Mouse (Mus musculus) CH12.LX (cell line): ENCODE measurements around the gene Cyp1a1. TPM values are rescaled to one million over a fixed set of nuclear protein-coding genes. Genes with fewer than 3 reads are reported as not detected.

Source experiments
- DNase-seq: peaks from one replicate; pipeline ENCODE4 v3.0.0-alpha.2; 2013; ENCODE audit errors: extremely low read depth
- H3K27ac ChIP-seq: 2 replicates; pipeline ENCODE4 v1.5.1; 2012; ENCODE audit warnings: low read depth, mild to moderate bottlenecking, control low read depth, moderate library complexity; ENCODE audit not compliant: insufficient read depth
- H3K27me3 ChIP-seq: replicated peaks from 2 replicates; pipeline ENCODE3; 2012; ENCODE audit warnings: inconsistent platforms
- H3K36me3 ChIP-seq, 2 experiments: replicated peaks in 1 of 2; 2 replicates each; pipeline versions ENCODE3 to v1.6.1; 2012; ENCODE audit warnings: inconsistent platforms in 1 of 2, low read length in 1 of 2, mild to moderate bottlenecking in 1 of 2, mixed read lengths in 1 of 2, moderate library complexity in 1 of 2; ENCODE audit not compliant: control insufficient read depth in 1 of 2, insufficient read depth in 1 of 2
- H3K4me1 ChIP-seq, 2 experiments: 2 replicates each; pipeline ENCODE4 v1.6.1; 2012; ENCODE audit warnings: inconsistent platforms in 1 of 2, moderate library complexity in 1 of 2; ENCODE audit not compliant: insufficient read depth in 2 of 2, control insufficient read depth in 1 of 2
- H3K4me2 ChIP-seq: 2 replicates; pipeline ENCODE4 v1.6.1; 2012; ENCODE audit warnings: low read depth, mild to moderate bottlenecking, control low read depth; ENCODE audit not compliant: poor library complexity, insufficient read depth, severe bottlenecking
- H3K4me3 ChIP-seq, 3 experiments: fragments of 150-350 bp in 1 of 3; sonication (generic) in 1 of 3; replicated peaks in 1 of 3; 2 replicates each; pipeline versions ENCODE3 to v1.5.1; 2011 to 2012; ENCODE audit warnings: low read depth in 2 of 3, low read length in 2 of 3, mild to moderate bottlenecking in 2 of 3, moderate library complexity in 2 of 3, control low read depth in 1 of 3, improper control_type of control experiment in 1 of 3, inconsistent platforms in 1 of 3, mixed read lengths in 1 of 3; ENCODE audit not compliant: poor library complexity in 1 of 3
- H3K79me2 ChIP-seq: replicated peaks from 2 replicates; pipeline ENCODE4 v1.6.1; 2012; ENCODE audit warnings: mild to moderate bottlenecking, moderate library complexity; ENCODE audit not compliant: control insufficient read depth, poor library complexity, insufficient read depth, severe bottlenecking; ENCODE audit errors: extremely low read depth
- H3K9ac ChIP-seq: 2 replicates; pipeline ENCODE4 v1.6.1; 2012; ENCODE audit warnings: low read depth, mild to moderate bottlenecking, control low read depth, moderate library complexity; ENCODE audit not compliant: insufficient read depth
- H3K9me3 ChIP-seq: replicated peaks from 2 replicates; pipeline ENCODE3; 2012; ENCODE audit warnings: low read length, inconsistent platforms, mixed read lengths
- BHLHE40 ChIP-seq: IDR thresholded peaks from 2 replicates; pipeline ENCODE4 v1.6.1; 2011; ENCODE audit warnings: mild to moderate bottlenecking, low read depth, low read length, improper control_type of control experiment
- CHD1 ChIP-seq: IDR thresholded peaks from 2 replicates; pipeline ENCODE4 v1.6.1; 2012; ENCODE audit warnings: low read depth, low read length, improper control_type of control experiment, inconsistent platforms
- CHD2 ChIP-seq: IDR thresholded peaks from 2 replicates; pipeline ENCODE4 v1.6.1; 2011; ENCODE audit warnings: low read length, improper control_type of control experiment
- ELF1 ChIP-seq: IDR thresholded peaks from 2 replicates; pipeline ENCODE4 v1.6.1; 2014; ENCODE audit warnings: low read depth, mild to moderate bottlenecking, inconsistent platforms, low read length, improper control_type of control experiment
- EP300 ChIP-seq: IDR thresholded peaks from 2 replicates; pipeline ENCODE4 v1.6.1; 2011; ENCODE audit warnings: low read length, improper control_type of control experiment
- ETS1 ChIP-seq: conservative IDR thresholded peaks from 2 replicates; pipeline ENCODE4 v1.6.1; 2012; ENCODE audit warnings: low read depth, mild to moderate bottlenecking, inconsistent platforms, low read length, improper control_type of control experiment, moderate library complexity
- GABPA ChIP-seq: IDR thresholded peaks from 2 replicates; pipeline ENCODE4 v1.6.1; 2012; ENCODE audit warnings: low read depth, low read length, improper control_type of control experiment, inconsistent platforms; ENCODE audit not compliant: insufficient replicate concordance
- HCFC1 ChIP-seq: IDR thresholded peaks from 2 replicates; pipeline ENCODE4 v1.6.1; 2012; ENCODE audit warnings: low read depth, mild to moderate bottlenecking, inconsistent platforms, low read length, improper control_type of control experiment
- IRF4 ChIP-seq: IDR thresholded peaks from 2 replicates; pipeline ENCODE4 v1.6.1; 2014; ENCODE audit warnings: low read depth, mild to moderate bottlenecking, inconsistent platforms, low read length, improper control_type of control experiment
- JUN ChIP-seq: IDR thresholded peaks from 2 replicates; pipeline ENCODE4 v1.6.1; 2011; ENCODE audit warnings: low read depth, mild to moderate bottlenecking, low read length, improper control_type of control experiment, moderate library complexity; ENCODE audit not compliant: insufficient read depth
- JUND ChIP-seq: conservative IDR thresholded peaks from 2 replicates; pipeline ENCODE4 v1.6.1; 2011; ENCODE audit warnings: low read depth, low read length, improper control_type of control experiment
- KAT2A ChIP-seq: IDR thresholded peaks from 2 replicates; pipeline ENCODE4 v1.6.1; 2012; ENCODE audit warnings: low read length, improper control_type of control experiment, inconsistent platforms; ENCODE audit not compliant: insufficient replicate concordance
- MAFK ChIP-seq: IDR thresholded peaks from 2 replicates; pipeline ENCODE4 v1.6.1; 2011; ENCODE audit warnings: low read length, improper control_type of control experiment; ENCODE audit not compliant: insufficient replicate concordance
- MAX ChIP-seq: IDR thresholded peaks from 2 replicates; pipeline ENCODE4 v1.6.1; 2011; ENCODE audit warnings: low read length, improper control_type of control experiment
- MAZ ChIP-seq: IDR thresholded peaks from 2 replicates; pipeline ENCODE4 v1.6.1; 2012; ENCODE audit warnings: low read depth, mild to moderate bottlenecking, inconsistent platforms, low read length, improper control_type of control experiment, moderate library complexity
- MEF2A ChIP-seq: IDR thresholded peaks from 2 replicates; pipeline ENCODE4 v1.6.1; 2014; ENCODE audit warnings: low read depth, mild to moderate bottlenecking, inconsistent platforms, low read length, improper control_type of control experiment, borderline replicate concordance
- MXI1 ChIP-seq: IDR thresholded peaks from 2 replicates; pipeline ENCODE4 v1.6.1; 2011; ENCODE audit warnings: mild to moderate bottlenecking, low read depth, low read length, improper control_type of control experiment
- MYC ChIP-seq: IDR thresholded peaks from 2 replicates; pipeline ENCODE4 v1.6.1; 2011; ENCODE audit warnings: low read depth, mild to moderate bottlenecking, improper control_type of control experiment, low read length
- NELFE ChIP-seq: IDR thresholded peaks from 2 replicates; pipeline ENCODE4 v1.6.1; 2011; ENCODE audit warnings: low read depth, low read length, improper control_type of control experiment
- NRF1 ChIP-seq: IDR thresholded peaks from 2 replicates; pipeline ENCODE4 v1.6.1; 2014; ENCODE audit warnings: low read depth, mild to moderate bottlenecking, inconsistent platforms, low read length, improper control_type of control experiment, moderate library complexity
- PAX5 ChIP-seq: IDR thresholded peaks from 2 replicates; pipeline ENCODE4 v1.6.1; 2012; ENCODE audit warnings: low read length, inconsistent platforms, mixed read lengths
- POLR2A ChIP-seq: IDR thresholded peaks from 2 replicates; pipeline ENCODE4 v1.6.1; 2011; ENCODE audit warnings: low read depth, mild to moderate bottlenecking, improper control_type of control experiment, low read length
- POLR2AphosphoS2 ChIP-seq: IDR thresholded peaks from 2 replicates; pipeline ENCODE4 v1.6.1; 2011; ENCODE audit warnings: low read depth, low read length, improper control_type of control experiment
- RAD21 ChIP-seq: IDR thresholded peaks from 2 replicates; pipeline ENCODE4 v1.6.1; 2011; ENCODE audit warnings: low read depth, mild to moderate bottlenecking, low read length, improper control_type of control experiment, moderate library complexity
- RCOR1 ChIP-seq: conservative IDR thresholded peaks from 2 replicates; pipeline ENCODE4 v1.6.1; 2012; ENCODE audit warnings: low read depth, mild to moderate bottlenecking, inconsistent platforms, low read length, improper control_type of control experiment
- TBP ChIP-seq: conservative IDR thresholded peaks from 2 replicates; pipeline ENCODE4 v1.6.1; 2011; ENCODE audit warnings: low read depth, low read length, improper control_type of control experiment
- TCF12 ChIP-seq: IDR thresholded peaks from 2 replicates; pipeline ENCODE4 v1.6.1; 2014; ENCODE audit warnings: low read depth, mild to moderate bottlenecking, inconsistent platforms, low read length, improper control_type of control experiment
- UBTF ChIP-seq: IDR thresholded peaks from 2 replicates; pipeline ENCODE4 v1.6.1; 2012; ENCODE audit warnings: low read depth, mild to moderate bottlenecking, inconsistent platforms, low read length, improper control_type of control experiment, moderate library complexity
- USF2 ChIP-seq: conservative IDR thresholded peaks from 2 replicates; pipeline ENCODE4 v1.6.1; 2011; ENCODE audit warnings: low read depth, low read length, improper control_type of control experiment
- ZC3H11A ChIP-seq: IDR thresholded peaks from 2 replicates; pipeline ENCODE4 v1.6.1; 2012; ENCODE audit warnings: low read depth, mild to moderate bottlenecking, inconsistent platforms, low read length, improper control_type of control experiment
- ZKSCAN1 ChIP-seq: IDR thresholded peaks from 2 replicates; pipeline ENCODE4 v1.6.1; 2012; ENCODE audit warnings: low read depth, inconsistent platforms, low read length, improper control_type of control experiment, borderline replicate concordance
- ZMIZ1 ChIP-seq: IDR thresholded peaks from 2 replicates; pipeline ENCODE4 v1.6.1; 2012; ENCODE audit warnings: low read depth, mild to moderate bottlenecking, inconsistent platforms, low read length, improper control_type of control experiment
- dilution Hi-C: fragments of 300-500 bp; cut with MboI; formaldehyde crosslinking; loops from 2 replicates; pipeline ENCODE4 v1.14.3; 2020; ENCODE audit warnings: low sequenced_read_pairs; ENCODE audit not compliant: extremely low pct_unique_long_range_greater_than_20kb, extremely low pct_ligation_motif_present
- in situ Hi-C: fragments of 300-500 bp; cut with MboI; formaldehyde crosslinking; loops from 3 replicates; pipeline ENCODE4 v1.14.3; 2019; ENCODE audit warnings: low sequenced_read_pairs, low pct_ligation_motif_present, low pct_unique_long_range_greater_than_20kb, mixed read lengths
- polyA plus RNA-seq: library from polyadenylated mRNA; unstranded; fragments of >175 nt; gene quantifications from 2 replicates; pipeline ENCODE4 v1.2.1, GENCODE M21; 2012; ENCODE audit warnings: low read depth; ENCODE audit not compliant: insufficient read length
- total RNA-seq, 2 experiments: library from RNA; depleted of rRNA; stranded (reverse); fragments of 300-350 nt in 1 of 2; fragments of >200 nt in 1 of 2; gene quantifications; 2 replicates each; pipeline ENCODE4 v1.2.3; 2012 to 2014

Gene Cyp1a1
- total and polyA plus RNA-seq, 3 experiments = 0.11 to 0.13 TPM; not detected in 1

- peaks cover 92% of the 10 kb centered on the region for H3K79me2 ChIP-seq
- peak overlapping the region; percentile 16 to 30 (median 21) for H3K4me3 ChIP-seq
- no peaks in the 10 kb centered on the region for H3K27me3 ChIP-seq
- H3K4me1 ChIP-seq = peaks cover 45 to 90% of the 10 kb centered on the region in 2 experiments
- H3K9me3 ChIP-seq = no peaks in the 10 kb centered on the region
- no peak for TF ChIP-seq RCOR1
- TF ChIP-seq BHLHE40 = peak; percentile 45
- TF ChIP-seq ETS1 = 0 out of 2 replicates have a peak, but pooled peaks have one; percentile 33
- TF ChIP-seq CHD2 = no peak; the same call in 1 of the 2 replicates
- TF ChIP-seq EP300 = no peak
- no peak for TF ChIP-seq USF2
- no peak for TF ChIP-seq ELF1
- 0 out of 2 replicates have a peak, but pooled peaks have one; percentile 28 for TF ChIP-seq ZMIZ1
- TF ChIP-seq MYC = no peak
- no peak for TF ChIP-seq ZC3H11A
- no peak for TF ChIP-seq TBP
- no peak for TF ChIP-seq JUN
- no peak for TF ChIP-seq MAZ
- no peak for TF ChIP-seq MAX
- no peak for TF ChIP-seq NRF1
- no peak for TF ChIP-seq ZKSCAN1
- TF ChIP-seq POLR2AphosphoS2 = no peak
- 0 out of 2 replicates have a peak, but pooled peaks have one; percentile 35 for TF ChIP-seq UBTF
- no peak; the same call in 1 of the 2 replicates for TF ChIP-seq POLR2A
- peak; percentile 2; the same call in 1 of the 2 replicates for TF ChIP-seq MXI1
- TF ChIP-seq GABPA = no peak
- TF ChIP-seq MEF2A = no peak
- no peak for TF ChIP-seq PAX5
- TF ChIP-seq IRF4 = no peak; the same call in 1 of the 2 replicates
- TF ChIP-seq TCF12 = no peak
- TF ChIP-seq JUND = no peak
- no peak for TF ChIP-seq CHD1
- TF ChIP-seq MAFK = no peak
- no peak for TF ChIP-seq KAT2A
- no peak for TF ChIP-seq RAD21
- no peak for TF ChIP-seq NELFE
- no peak for TF ChIP-seq HCFC1
- peak overlapping the region; percentile 94 for H3K4me2 ChIP-seq
- peak overlapping the region; percentile 31; the same call in 1 of the 2 replicates for H3K9ac ChIP-seq
- peak overlapping the region; percentile 96 for H3K27ac ChIP-seq
- peaks cover 5 to 40% of the 10 kb centered on the region in 2 experiments for H3K36me3 ChIP-seq
- peak; percentile 71 for DNase-seq
- dilution Hi-C loops = no loop called here
- in situ Hi-C loops = no loop called here
These were observed 48.9 kb upstream of the Cyp1a1 start for GRCm38 (mm10) chr9:57638651-57639459.
